Comparison of ENCODE assay signal across 23 mouse cellular contexts in genomic region chr2:170303595-170303994, GRCm38 (mm10).
DNase-seq lines count a peak whose midpoint lies in the region; ATAC-seq and TF ChIP-seq lines count a peak whose summit lies in the region.
"Had no signal": no experiment of that assay in that cellular context is flagged by ENCODE, and none has a peak within 500 bp of the region (broad histone marks: within the 10 kb centered on the region; RNA-seq: fewer than 3 reads in every experiment).

No protein-coding gene starts in this region.

- H3K27me3 ChIP-seq in liver, postnatal 0 days (ENCODE audit: insufficient read depth, low read length), result no peaks in the 10 kb centered on the region
- H3K27me3 ChIP-seq in liver, embryonic 11.5 days (replicated peaks; ENCODE audit: control insufficient read depth, insufficient read depth, low read length), result no peaks in the 10 kb centered on the region
- no peaks in the 10 kb centered on the region for H3K27me3 ChIP-seq in C2C12 (ENCODE audit: control insufficient read depth, insufficient read depth, insufficient read length)
- H3K27me3 ChIP-seq in myocyte (ENCODE audit: control insufficient read depth, insufficient read depth, insufficient read length), result no peaks in the 10 kb centered on the region
- H3K27me3 ChIP-seq: CH12.LX, Patski had no signal

- no peak for TF ChIP-seq CTCF in liver, postnatal 0 days (IDR thresholded peaks at IDR 0.05; ENCODE audit: low read depth)
- no peak for TF ChIP-seq CTCF in C2C12 (IDR thresholded peaks at IDR 0.05; ENCODE audit: control insufficient read depth, insufficient read depth, insufficient read length)
- TF ChIP-seq CTCF in bone marrow, adult 2 months (IDR thresholded peaks at IDR 0.05; ENCODE audit: control insufficient read depth, insufficient read depth, low read length), result no peak

- TF ChIP-seq EP300 in liver, postnatal 0 days (IDR thresholded peaks at IDR 0.05; ENCODE audit: low read depth), result no peak

- no peak for ATAC-seq in liver, postnatal 0 days
- no peak for ATAC-seq in liver, embryonic 11.5 days (replicated peaks; ENCODE audit: low FRiP score)
- ATAC-seq: activated CD4-positive, CD25-positive, alpha-beta regulatory T cell, adult 4 months; CD4-positive, CD25-positive, alpha-beta regulatory T cell, adult 4 months; Patski had no signal

- WGBS in liver, postnatal 0 days (ENCODE audit: insufficient replicate concordance), result 75% methylated on average over 7 of the region's 7 CpGs
- 83% methylated on average over 7 of the region's 7 CpGs for WGBS in liver, embryonic 11.5 days
- WGBS in bone marrow, adult 2 months, result 74% methylated on average over 7 of the region's 7 CpGs

- H3K9me3 ChIP-seq in liver, postnatal 0 days (ENCODE audit: low read length), result no peaks in the 10 kb centered on the region
- no peaks in the 10 kb centered on the region for H3K9me3 ChIP-seq in liver, embryonic 11.5 days (ENCODE audit: control insufficient read depth, low read length)

- peaks cover 4% of the 10 kb centered on the region for H3K4me1 ChIP-seq in liver, postnatal 0 days (ENCODE audit: insufficient read depth)
- H3K4me1 ChIP-seq in liver, embryonic 11.5 days (replicated peaks; ENCODE audit: control insufficient read depth, insufficient read depth, low read length), result no peaks in the 10 kb centered on the region
- peaks cover 8% of the 10 kb centered on the region for H3K4me1 ChIP-seq in bone marrow, adult 2 months (ENCODE audit: control insufficient read depth, insufficient read depth, low read length)

- no peaks in the 10 kb centered on the region for H3K36me3 ChIP-seq in liver, postnatal 0 days (replicated peaks; ENCODE audit: insufficient read depth, low read length)
- H3K36me3 ChIP-seq in liver, embryonic 11.5 days (ENCODE audit: control insufficient read depth, insufficient read depth, low read length), result no peaks in the 10 kb centered on the region
- no peaks in the 10 kb centered on the region for H3K36me3 ChIP-seq in C2C12 (ENCODE audit: control insufficient read depth, insufficient read depth)
- no peaks in the 10 kb centered on the region for H3K36me3 ChIP-seq in myocyte (ENCODE audit: control insufficient read depth, insufficient read depth)
- H3K36me3 ChIP-seq: G1E had no signal

- DNase-seq in liver, postnatal 0 days, result no peak
- no peak for DNase-seq in liver, embryonic 11.5 days (ENCODE audit: low spot score)
- no peak for DNase-seq in right cerebral cortex, postnatal 25 days
- no peak for DNase-seq in T-cell, adult 2 months (ENCODE audit: low spot score)
- no peak for DNase-seq in left cerebral cortex, adult 11 months (ENCODE audit: low spot score)
- DNase-seq: adrenal gland, adult 2 months; adrenal gland, adult 8-10 months; adrenal gland, postnatal 10 days; adrenal gland, postnatal 25 days; adrenal gland, postnatal 36 days; cerebellum, adult 11 months; cerebellum, adult 11-12 months; cerebellum, adult 18-20 months; cerebellum, adult 2 months; cerebellum, adult 8-10 months had no signal

- H3K4me2 ChIP-seq in liver, postnatal 0 days (ENCODE audit: low read depth, low read length), result no peak overlapping the region
- H3K4me2 ChIP-seq in liver, embryonic 11.5 days, result no peak overlapping the region
- H3K4me2 ChIP-seq in myocyte (ENCODE audit: low read depth), result peak overlapping the region; percentile 8

- H3K9ac ChIP-seq in liver, postnatal 0 days (replicated peaks), result no peak overlapping the region
- no peak overlapping the region for H3K9ac ChIP-seq in liver, embryonic 11.5 days (ENCODE audit: low read depth, low read length)

- TF ChIP-seq POLR2A in bone marrow, adult 2 months (IDR thresholded peaks at IDR 0.05; ENCODE audit: borderline replicate concordance, control insufficient read depth, low read depth, low read length), result no peak
- no peak for TF ChIP-seq POLR2A in myocyte (IDR thresholded peaks at IDR 0.05; ENCODE audit: insufficient read length, low read depth)

- no peak overlapping the region for H3K4me3 ChIP-seq in liver, postnatal 0 days (ENCODE audit: low read depth, low read length)
- no peak overlapping the region for H3K4me3 ChIP-seq in liver, embryonic 11.5 days (ENCODE audit: low read depth, low read length)
- no peak overlapping the region for H3K4me3 ChIP-seq in C2C12 (ENCODE audit: insufficient read depth, poor library complexity, severe bottlenecking)
- H3K4me3 ChIP-seq in bone marrow, adult 2 months (replicated peaks; ENCODE audit: control insufficient read depth, low read depth, low read length), result no peak overlapping the region
- H3K4me3 ChIP-seq in myocyte, result no peak overlapping the region

- H3K79me3 ChIP-seq in C2C12 (ENCODE audit: low read depth), result no peaks in the 10 kb centered on the region

- H3ac ChIP-seq in C2C12 (ENCODE audit: control insufficient read depth, insufficient read length, low read depth) (no peak overlapping the region), myocyte (ENCODE audit: control insufficient read depth, insufficient read length) (no peak overlapping the region)

- H3K79me2 ChIP-seq in C2C12 (ENCODE audit: control insufficient read depth, insufficient read depth), result no peaks in the 10 kb centered on the region
- no peaks in the 10 kb centered on the region for H3K79me2 ChIP-seq in myocyte (ENCODE audit: control insufficient read depth, insufficient read depth)

- peak overlapping the region; percentile 30; the same call in 1 of the 2 replicates for H3K27ac ChIP-seq in liver, postnatal 0 days (ENCODE audit: low read depth)
- H3K27ac ChIP-seq in liver, embryonic 11.5 days (ENCODE audit: low read depth, low read length), result no peak overlapping the region
- 0 out of 2 replicates have a peak overlapping the region, but pooled peaks have one; percentile 28 for H3K27ac ChIP-seq in bone marrow, adult 2 months (ENCODE audit: control insufficient read depth, insufficient read depth, low read depth, low read length, poor library complexity)

TF ChIP-seq in C2C12, 6 proteins besides CTCF, POLR2A, EP300 and RAD21:
- no peak for TF ChIP-seq CEBPB (IDR thresholded peaks at IDR 0.05; ENCODE audit: low read depth)
- no peak for TF ChIP-seq USF1 (IDR thresholded peaks at IDR 0.05; ENCODE audit: low read depth)
- no peak for TF ChIP-seq FOSL1 (IDR thresholded peaks at IDR 0.05; ENCODE audit: insufficient read depth, low read length, poor library complexity, severe bottlenecking)
- peak; percentile 46 for TF ChIP-seq MYOD1 (IDR thresholded peaks at IDR 0.05; ENCODE audit: control insufficient read depth, insufficient read length, low read depth)
- TF ChIP-seq MAX (IDR thresholded peaks at IDR 0.05), result no peak
- no peak for TF ChIP-seq MYOG (IDR thresholded peaks at IDR 0.05; ENCODE audit: control insufficient read depth, extremely low read depth, insufficient read length)
TF ChIP-seq in C2C12: peak in this region for 1.

TF ChIP-seq in myocyte, 11 proteins besides CTCF, POLR2A, EP300 and RAD21:
- peak; percentile 33 to 73 (median 70) for TF ChIP-seq MYOD1 (IDR thresholded peaks at IDR 0.05; ENCODE audit: control insufficient read depth in 1 of 3, insufficient read length in 2 of 3, low read depth in 2 of 3)
- no peak for TF ChIP-seq USF1 (IDR thresholded peaks at IDR 0.05; ENCODE audit: low read depth)
